Mouse (Mus musculus) retina, postnatal 1 day (tissue): ENCODE measurements at regions not wholly inside any gene's neighbourhood (a gene's known extent, or its start where the extent isn't known, plus 50 kb on each side); places are given as distances from the start of the nearest gene placed in this dataset.

Experiments
- DNase-seq: peaks from one replicate; pipeline ENCODE4 v3.0.0-alpha.2; 2012

GRCm38 (mm10) chr7:74687303-74688115 is 132.9 kb upstream of the Slco3a1 start:
- DNase-seq, result peak; percentile 29

GRCm38 (mm10) chr7:74683979-74684378 is 129.4 kb upstream of the Slco3a1 start:
- no peak for DNase-seq

- DNase-seq, result no peak
Observed at GRCm38 (mm10) chr7:74673626-74674295, 119.2 kb upstream of the Slco3a1 start.

GRCm38 (mm10) chr7:74669110-74669509 is 114.5 kb upstream of the Slco3a1 start:
- DNase-seq, result no peak

- peak; percentile 23 for DNase-seq
Observed at GRCm38 (mm10) chr7:74667106-74667505, 112.5 kb upstream of the Slco3a1 start.

GRCm38 (mm10) chr7:74663820-74664219 is 109.2 kb upstream of the Slco3a1 start:
- DNase-seq, result no peak

- no peak for DNase-seq
Observed at GRCm38 (mm10) chr7:74647310-74647709, 92.7 kb upstream of the Slco3a1 start.

GRCm38 (mm10) chr7:74640171-74640570 is 85.6 kb upstream of the Slco3a1 start:
- DNase-seq, result no peak

GRCm38 (mm10) chr7:74632217-74632616 is 77.6 kb upstream of the Slco3a1 start:
- DNase-seq, result no peak

GRCm38 (mm10) chr7:74628799-74629468 is 74.4 kb upstream of the Slco3a1 start:
- DNase-seq, result no peak
